25 mouse cellular contexts compared by ENCODE assay signal in the genomic region with DNA sequence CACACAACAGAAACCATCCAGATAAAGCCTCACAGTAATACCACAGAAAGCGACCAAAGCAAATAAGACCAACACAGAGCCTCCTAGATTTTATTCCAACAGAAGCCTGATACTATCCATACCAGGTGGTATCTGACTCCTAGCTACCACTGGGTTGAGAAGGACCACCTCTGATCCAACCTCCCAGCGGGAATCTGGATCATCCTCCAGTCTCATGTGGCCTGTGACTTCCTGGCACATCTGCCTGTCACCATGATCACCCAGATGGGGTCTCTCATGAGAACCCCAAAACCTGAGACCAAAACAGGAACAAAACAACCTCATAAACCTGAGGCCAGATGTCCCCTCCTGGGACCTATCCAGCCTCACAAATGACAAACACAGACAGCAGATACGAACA. TPM values are rescaled to one million over a fixed set of nuclear protein-coding genes. Genes with fewer than 3 reads are reported as not detected.
"Had no signal": no experiment of that assay in that cellular context is flagged by ENCODE, and none has a peak within 500 bp of the region (broad histone marks: within the 10 kb centered on the region; RNA-seq: fewer than 3 reads in every experiment).

No protein-coding gene starts in this region.

- DNase-seq: retina, postnatal 1 day; right cerebral cortex, adult 18-20 months; right cerebral cortex, postnatal 14 days; right cerebral cortex, postnatal 25 days; right cerebral cortex, postnatal 4 days; spleen, adult 18-20 months; thymus, adult 18-20 months; thymus, adult 2 months; thymus, postnatal 14 days; thymus, postnatal 25 days; thymus, postnatal 36 days; thymus, postnatal 4 days had no signal

- H3K4me3 ChIP-seq: neural tube, embryonic 13.5 days; neural tube, embryonic 15.5 days; stomach, embryonic 15.5 days had no signal

- H3K27ac ChIP-seq: neural tube, embryonic 13.5 days; neural tube, embryonic 15.5 days; stomach, embryonic 15.5 days; stomach, postnatal 0 days had no signal

- H3K9me3 ChIP-seq: neural tube, embryonic 13.5 days; neural tube, embryonic 15.5 days; stomach, embryonic 15.5 days had no signal

- H3K36me3 ChIP-seq: neural tube, embryonic 13.5 days; neural tube, embryonic 15.5 days; stomach, embryonic 15.5 days had no signal

- H3K4me1 ChIP-seq: neural tube, embryonic 13.5 days; neural tube, embryonic 15.5 days; stomach, embryonic 15.5 days had no signal

- H3K27me3 ChIP-seq: neural tube, embryonic 13.5 days; neural tube, embryonic 15.5 days; stomach, embryonic 15.5 days had no signal

RNA-seq across cellular contexts. Expression of gene Ly6f, which starts 13.6 kb away (rescaled TPM):
- total RNA-seq: neutrophil, adult 5-6 weeks had no signal
- polyA plus RNA-seq: neural tube, embryonic 13.5 days; neural tube, embryonic 14.5 days; neural tube, embryonic 15.5 days; small intestine, adult 2 months; spleen, adult 2 months; stomach, embryonic 14.5 days; stomach, embryonic 15.5 days; stomach, embryonic 16.5 days; stomach, postnatal 0 days; testis, adult 2 months; thymus, adult 2 months; urinary bladder, adult 2 months had no signal

RNA-seq across cellular contexts. Expression of gene BC025446, which starts 38.5 kb away (rescaled TPM):
- total RNA-seq: neutrophil, adult 5-6 weeks had no signal
- polyA plus RNA-seq: neural tube, embryonic 13.5 days; neural tube, embryonic 14.5 days; neural tube, embryonic 15.5 days; spleen, adult 2 months; testis, adult 2 months; thymus, postnatal 0 days had no signal
